Mouse (Mus musculus): ENCODE measurements around the gene Ppp1r3f.

Ppp1r3f gene

DNA sequence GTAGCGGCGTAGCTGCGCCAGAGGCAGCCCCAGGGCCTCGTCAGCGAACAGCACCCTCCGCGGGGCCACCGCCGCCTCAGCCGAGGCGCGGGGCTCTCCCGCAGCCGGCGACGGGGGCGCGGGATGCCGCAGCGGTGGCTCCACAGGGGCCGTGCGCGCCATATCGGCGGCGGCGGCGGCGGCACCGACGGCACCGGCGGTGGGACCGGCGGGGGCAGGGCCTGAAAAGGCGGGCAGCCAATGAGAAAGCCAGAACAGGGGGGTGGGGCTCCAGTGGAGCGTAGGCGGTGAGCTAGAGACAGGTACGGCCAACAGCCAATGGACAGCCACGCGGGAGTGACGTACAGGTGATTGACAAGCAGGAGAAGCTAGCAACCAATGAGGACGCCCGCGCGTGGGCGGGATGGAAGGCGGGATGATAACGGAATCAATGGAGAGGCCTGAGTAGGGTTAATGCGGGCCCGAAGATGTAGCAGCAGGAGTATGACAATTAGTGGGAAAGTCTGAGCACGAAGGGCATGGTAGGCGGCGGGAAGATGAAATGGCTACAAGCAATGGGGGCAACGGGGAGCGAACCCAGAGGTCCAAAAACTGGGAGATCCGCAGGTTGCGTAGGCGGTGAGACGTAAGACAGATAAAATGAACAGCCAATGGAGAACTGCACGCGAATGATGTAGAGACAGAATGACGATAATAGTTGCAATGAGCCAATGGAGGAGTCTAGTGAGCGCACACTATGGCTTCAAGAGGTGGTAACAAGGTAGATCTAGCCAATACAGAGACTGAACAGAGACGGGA lies at the start of gene Ppp1r3f:
TSS of gene Ppp1r3f (minus strand) at position 197 of the 798 bp plus-strand sequence.
- in situ Hi-C loops (cut with MboI) = no loop called here

DNA sequence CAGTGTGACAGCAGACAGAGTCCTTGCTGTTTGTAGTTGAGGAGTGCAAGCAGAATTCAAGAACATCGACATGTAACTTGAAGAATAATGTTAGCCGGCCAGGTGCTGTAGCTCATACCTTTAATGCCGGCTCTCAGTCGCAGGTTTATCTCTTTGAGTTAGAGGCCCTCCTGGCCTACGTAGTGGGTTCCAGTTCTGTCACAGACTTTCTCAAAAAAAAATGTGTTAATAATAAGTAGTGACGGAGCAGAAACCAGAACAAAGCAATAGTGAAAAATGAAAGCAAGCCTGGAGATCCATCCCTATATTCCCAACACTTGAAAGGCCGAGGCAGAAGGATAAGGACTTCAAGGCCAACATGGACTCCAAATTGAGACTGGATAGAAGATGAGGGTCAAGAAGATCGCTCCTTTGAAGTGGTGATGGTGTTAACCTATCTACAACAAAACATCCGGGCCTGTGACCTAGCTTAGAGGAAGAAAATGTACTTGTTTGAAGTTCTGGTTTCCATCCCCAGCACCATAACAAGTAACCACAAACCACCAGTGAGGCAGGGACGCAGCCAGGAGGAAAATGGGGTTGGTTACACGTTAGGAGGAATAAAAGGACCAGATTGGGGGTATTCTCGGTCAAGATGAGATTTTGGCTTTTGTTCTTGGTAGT lies 43.9 kb upstream of the Ppp1r3f start:
- in situ Hi-C loops (cut with MboI) = no loop called here

DNA sequence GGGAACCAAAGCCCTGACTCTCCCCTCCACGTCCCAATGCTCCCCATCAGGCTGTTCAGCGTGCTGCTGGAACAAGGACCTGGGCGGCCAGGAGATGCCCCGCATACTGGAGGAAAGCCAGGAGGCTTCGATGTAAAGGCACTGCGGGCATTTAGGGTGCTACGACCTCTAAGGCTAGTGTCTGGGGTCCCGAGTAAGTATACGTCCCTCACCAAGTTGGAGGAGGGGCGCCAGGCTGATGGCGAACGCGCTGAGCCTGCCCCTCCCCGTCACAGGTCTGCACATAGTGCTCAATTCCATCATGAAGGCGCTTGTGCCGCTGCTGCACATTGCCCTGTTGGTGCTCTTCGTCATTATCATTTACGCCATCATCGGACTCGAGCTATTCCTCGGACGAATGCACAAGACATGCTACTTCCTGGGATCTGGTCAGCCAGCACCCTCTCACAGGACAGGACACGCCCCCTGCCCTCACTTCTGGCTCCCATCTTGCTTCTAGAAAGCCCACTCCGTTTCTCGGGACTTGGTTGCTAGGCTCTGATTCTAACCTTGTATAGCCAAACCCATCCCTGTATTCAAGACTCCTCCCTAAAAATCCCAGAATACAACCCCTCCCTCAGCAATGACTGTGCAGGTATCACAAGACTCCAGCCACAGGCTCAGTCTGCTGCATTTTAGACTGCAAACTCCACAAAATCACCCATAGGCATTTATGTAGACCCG lies 36.6 kb upstream of the Ppp1r3f start:
- in situ Hi-C loops (cut with MboI) = no loop called here

DNA sequence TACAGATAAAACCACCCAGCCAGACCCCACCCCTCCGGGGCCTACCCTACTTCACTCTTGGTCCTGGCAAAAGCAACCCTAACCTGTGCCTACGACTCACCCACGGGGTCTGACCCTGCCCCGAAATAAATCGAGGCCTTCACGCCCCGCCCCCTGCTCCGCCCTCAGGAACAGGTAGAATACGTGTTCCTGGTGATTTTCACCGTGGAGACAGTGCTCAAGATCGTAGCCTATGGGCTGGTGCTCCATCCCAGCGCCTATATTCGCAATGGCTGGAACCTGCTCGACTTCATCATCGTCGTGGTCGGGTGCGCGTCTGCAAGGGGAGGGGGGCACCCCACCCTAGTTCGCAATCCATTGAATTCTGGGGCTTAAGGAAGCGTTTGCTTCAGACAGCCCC lies 36.0 kb upstream of the Ppp1r3f start:
- in situ Hi-C loops (cut with MboI) = no loop called here

DNA sequence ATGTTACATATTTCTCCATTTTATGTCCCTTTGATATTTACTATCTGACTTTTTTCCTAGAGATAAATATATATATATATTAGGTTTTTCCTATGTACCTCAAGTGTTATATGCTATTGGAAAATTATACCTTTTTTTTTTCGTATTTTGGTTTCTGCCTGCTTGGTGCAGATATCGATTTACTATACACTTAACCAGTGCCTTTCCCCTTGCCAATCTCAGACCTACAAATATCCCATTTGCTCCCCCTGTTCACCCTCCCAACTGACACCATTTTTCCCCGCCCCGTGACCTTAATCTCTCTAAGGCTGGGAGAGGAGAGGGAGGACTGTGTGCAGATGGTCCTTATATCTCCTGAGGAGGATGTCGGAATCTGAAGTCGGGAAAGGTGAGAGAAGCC lies 32.7 kb upstream of the Ppp1r3f start, which contains the start of gene Cacna1f:
TSS of gene Cacna1f (plus strand) at position 301 of the 400 bp plus-strand sequence.
- in situ Hi-C loops (cut with MboI) = no loop called here

DNA sequence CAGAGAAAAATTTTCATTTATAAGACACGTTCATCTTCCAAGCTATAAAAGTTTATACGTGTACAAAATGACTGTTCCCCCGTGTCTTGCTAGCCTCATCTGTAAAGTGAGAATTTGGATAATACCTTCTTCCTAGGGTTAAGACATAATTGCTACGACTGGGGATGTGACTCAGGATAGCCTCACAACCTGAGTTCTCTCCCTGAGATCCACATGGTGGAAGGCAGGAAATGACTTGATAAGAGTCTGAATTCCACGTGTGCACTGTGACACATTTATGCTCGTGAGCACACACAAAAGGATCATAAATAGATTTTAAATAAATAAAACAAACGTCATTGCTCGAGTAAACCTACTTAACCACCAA lies 31.5 kb upstream of the Ppp1r3f start:
- in situ Hi-C loops (cut with MboI) = no loop called here

DNA sequence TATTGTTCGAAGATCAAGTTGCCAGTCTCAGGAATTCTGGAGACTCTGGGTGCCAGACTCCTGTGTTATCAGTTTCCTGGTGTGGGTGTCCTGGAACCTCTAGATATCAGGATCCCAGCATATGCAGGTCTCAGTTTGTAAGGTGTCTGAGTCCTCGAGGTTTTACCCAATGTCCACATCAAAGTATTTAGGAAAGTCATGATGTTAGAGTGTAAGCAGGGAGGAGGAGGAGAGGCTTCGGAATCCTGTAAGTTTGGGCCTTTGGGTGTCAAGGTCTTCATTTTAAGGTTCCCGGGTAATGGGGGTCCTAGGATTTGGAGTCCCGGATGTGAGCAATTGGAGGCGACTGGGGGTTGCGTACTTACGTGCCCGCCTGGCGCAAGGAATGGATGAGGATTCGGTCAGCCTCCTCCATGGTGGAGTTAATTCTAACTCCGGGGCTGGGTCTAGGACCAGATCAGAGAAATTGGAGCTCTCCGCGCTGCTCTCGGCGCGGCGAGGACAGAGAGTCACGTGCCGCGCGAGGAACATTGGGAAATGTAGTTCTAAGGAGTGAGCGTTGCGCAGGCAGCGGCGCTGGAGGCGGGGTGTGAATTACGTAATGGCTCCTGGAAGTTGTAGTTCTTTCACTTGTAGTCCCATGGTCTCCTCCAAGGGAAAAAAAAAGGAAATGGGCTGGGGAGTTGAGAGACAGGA lies 30.9 kb upstream of the Ppp1r3f start, which contains the start of gene Ccdc22:
TSS of gene Ccdc22 (minus strand) at position 639 of the 696 bp plus-strand sequence.
- in situ Hi-C loops (cut with MboI) = no loop called here

DNA sequence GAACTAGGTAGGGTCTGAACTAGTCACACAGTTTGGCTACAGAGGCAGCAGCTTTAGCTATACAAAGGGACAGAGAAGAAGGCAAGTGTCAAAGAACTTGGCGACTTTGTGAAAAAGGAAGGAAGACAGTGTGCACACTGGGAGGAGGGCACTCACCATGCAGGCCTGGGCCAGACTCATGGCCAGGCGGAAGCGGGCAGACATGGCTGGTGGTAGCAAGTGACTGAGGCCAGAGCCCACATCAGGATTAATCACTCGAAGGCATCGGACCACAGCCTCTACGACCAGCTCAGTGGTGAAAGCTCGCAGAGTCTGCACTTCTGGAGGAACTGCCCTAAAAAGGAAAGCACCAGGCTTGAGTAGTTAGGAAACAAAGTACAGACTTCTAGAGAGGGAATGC lies 29.9 kb upstream of the Ppp1r3f start:
- in situ Hi-C loops (cut with MboI) = no loop called here

DNA sequence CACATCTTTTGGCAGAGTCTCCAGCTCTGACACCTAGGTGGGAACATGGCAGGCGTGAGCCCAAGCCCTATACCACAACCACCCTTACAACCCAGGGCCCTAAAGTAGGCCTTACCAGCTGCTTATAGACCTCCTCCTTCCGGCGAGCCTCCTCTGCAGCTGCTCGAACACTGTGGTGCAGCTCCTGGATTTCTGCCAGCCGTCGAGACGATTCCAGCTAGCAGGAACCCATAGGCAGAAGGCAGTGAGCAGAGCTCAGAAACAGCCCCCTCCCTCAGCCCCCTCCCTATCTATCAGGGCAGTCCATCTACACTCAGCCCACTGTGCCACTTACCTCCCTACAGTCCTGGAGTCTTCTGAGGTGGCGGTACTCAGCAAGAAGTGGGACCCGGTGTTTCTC lies 21.3 kb upstream of the Ppp1r3f start:
- in situ Hi-C loops (cut with MboI) = no loop called here

DNA sequence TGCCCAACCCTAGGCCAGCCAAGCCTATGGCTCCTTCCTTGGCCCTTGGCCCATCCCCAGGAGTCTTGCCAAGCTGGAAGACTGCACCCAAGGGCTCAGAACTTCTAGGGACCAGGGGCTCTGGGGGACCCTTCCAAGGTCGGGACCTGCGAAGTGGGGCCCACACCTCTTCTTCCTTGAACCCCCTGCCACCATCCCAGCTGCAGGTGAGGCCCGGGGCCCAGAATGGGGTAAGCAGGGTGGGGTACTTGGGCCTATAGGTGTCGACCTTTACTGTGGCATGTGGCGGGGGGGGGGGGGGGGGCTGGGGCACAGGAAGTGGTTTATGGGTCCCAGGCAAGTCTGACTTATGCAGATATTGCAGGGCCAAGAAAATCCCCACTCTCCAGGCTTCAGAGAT lies 12.3 kb upstream of the Ppp1r3f start:
- in situ Hi-C loops (cut with MboI) = no loop called here

DNA sequence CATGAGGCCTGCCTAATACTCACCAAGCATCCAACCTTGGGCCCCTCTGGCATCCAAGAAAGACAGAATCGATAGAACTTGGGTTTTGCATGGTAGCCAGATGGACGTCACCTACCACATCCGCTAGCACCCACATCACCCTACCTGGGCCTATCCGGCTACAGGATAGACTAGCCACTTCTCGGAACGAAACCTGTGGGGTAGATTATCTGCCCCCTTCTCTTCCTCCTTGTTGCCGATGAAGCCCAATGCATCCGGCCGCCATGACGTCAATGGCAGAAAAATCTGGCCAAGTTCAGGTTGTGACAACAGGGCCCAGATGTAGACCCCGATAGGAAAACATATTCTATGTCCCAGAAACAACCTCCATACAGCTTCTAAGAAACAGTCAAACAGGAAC lies 9.8 kb upstream of the Ppp1r3f start:
- in situ Hi-C loops (cut with MboI) = no loop called here

DNA sequence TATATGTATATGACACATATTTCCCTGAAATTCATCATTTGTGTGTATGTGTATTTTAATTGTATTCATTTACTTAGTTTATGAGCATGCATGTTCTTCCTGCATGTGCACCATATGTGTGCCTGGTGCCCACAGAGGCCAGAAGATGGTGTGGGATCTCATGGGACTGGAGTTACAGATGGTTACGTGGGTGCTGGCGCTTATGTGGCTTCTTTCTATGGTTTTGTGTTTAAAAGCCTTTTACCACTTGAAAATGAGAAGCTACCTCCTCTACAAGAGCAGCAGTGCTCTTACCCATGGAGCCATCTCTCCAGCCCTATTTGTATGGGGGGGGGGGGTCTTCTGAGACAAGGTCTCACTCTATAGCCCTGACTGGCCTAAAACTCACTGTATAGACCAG lies 7.1 kb upstream of the Ppp1r3f start:
- in situ Hi-C loops (cut with MboI) = no loop called here

DNA sequence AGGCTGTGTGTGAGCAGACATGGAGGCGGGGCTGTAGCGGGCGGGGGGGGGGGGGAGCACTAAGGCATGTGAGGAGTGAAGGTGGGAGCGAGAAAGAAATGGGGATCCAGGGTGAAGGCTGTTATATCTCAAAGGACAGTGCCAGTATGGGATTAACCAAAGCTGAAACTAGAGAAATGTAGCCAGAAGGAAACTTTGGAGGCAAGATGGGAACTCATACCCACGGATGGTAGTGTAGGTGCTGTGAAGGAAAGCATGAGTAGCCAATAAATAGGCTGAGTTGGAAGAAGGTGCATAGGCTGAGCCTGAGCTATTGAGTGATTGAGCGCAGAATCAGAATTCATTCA lies 775 bp upstream of the Ppp1r3f start:
- in situ Hi-C loops (cut with MboI) = no loop called here

DNA sequence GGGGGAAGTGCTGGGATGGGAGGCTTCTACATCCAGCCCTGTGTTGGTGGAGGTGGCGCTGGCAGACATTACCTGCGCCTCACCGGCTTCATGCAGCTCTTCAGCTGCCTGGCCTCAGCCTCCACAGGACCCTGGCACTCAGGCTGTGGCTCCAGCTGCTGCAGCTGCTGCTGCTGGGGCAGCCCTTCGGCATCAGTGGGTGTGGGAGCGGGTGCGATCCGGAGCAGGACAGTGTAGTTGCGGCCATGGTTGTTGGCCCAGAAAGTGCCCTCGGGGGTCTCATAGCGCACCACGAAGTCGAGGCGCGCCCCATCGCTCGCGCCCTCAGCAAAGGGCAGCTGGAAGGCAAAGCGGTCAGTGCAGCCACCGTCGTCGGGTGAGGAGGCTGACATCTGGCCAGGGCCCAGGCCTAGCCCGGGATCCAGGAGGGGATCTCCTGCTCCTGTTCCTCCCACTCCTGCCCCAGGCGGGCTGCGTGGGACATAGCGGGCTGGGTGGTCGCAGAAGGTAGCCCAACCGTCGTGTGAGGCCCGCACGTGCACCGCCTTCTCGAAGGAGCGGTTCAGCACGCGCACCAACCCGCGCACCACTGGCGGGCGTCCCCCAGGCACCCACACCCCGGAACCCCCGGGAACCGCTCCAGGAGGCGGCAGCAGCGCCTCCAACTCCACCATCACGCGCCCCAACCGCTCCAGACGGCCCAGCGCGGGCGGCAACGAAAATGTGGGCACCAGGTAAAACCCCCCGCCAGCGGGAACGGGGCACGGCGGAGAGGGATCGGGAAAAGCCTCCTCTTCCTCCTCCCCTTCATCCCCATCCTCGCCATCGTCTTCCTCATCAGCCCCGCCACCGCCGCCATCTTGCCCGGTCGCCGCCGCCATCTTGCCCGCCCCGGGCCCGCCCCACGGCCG lies 652 bp downstream of the Ppp1r3f start, which contains the start of gene Foxp3:
TSS of gene Foxp3 (plus strand) at position 469 of the 911 bp plus-strand sequence.
- in situ Hi-C loops (cut with MboI) = no loop called here

DNA sequence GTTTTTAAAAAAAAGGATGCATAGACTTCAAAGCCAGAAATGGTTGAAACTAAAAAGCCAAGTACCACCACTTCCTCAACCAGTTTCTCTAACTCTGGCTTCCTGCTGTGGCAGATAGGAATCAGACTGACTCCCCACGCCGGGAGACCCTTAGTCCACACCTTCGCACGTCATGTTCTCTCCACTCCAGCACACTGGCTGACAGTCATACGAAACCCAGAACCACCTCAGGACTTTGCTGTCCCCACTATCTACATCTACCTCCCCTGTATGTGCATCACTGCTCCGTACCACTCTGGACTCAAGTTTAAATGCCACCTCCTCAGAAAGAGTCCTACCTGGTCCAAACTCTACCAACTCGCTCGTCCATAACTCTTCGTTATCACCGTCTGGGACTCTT lies 1.6 kb downstream of the Ppp1r3f start:
- in situ Hi-C loops (cut with MboI) = no loop called here

DNA sequence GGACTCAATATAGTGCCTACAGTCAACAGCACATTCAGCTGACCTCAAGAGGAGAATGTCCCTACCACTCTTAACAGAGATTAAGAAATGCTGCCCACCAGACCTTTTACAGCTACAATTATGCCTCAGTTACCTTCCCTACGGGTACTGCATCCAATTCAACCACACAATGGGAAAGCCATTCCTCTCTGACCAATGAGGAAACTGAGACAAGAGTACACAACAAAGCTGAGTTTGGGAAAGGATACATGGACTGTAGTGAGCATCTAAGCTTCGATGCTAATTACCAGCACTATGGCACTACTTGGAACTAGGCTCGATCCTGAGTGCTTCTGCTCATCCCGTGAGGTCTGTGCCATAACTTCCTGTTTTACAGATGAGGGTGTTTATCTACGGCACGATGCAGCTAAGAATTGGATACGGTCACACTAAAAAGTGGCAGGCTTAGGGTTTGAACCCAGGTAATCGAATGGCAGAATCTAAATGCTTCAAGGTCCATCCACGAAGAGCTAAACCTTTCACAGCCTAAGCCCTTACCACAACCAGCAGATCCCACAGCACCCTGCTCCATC lies 2.4 kb downstream of the Ppp1r3f start:
- in situ Hi-C loops (cut with MboI) = no loop called here

DNA sequence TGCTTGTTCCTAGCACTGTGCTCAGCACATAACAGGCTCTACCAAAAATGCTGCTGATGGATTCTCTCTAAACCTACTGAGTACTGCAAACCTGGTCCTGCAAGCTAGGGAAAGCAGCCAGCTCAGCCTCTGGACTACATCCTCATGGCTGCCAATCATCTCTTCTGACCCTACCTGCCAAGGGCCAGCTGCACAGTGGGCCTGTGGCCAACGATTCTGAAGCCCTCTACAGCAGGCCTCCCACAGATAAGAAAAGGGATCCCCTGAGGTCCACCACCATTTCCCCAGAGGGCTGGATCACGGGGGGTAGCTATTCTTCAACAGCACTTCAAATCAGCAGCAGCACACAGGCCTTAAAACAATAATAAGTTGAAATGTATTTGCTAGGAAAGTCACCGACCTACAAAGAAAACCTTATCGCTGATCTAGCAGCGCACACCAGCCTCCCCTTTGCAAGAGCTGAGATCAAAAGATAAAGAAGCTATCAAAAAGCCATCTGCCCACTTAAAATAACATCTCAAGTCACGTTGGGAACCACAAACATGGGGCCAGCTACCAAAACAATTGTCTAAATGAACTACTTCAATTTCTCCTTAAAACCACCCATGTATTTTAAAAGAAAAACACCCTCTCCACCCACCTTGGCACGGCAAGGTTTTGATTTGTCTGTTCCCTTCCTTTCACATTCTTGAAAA lies 3.5 kb downstream of the Ppp1r3f start:
- in situ Hi-C loops (cut with MboI) = no loop called here

DNA sequence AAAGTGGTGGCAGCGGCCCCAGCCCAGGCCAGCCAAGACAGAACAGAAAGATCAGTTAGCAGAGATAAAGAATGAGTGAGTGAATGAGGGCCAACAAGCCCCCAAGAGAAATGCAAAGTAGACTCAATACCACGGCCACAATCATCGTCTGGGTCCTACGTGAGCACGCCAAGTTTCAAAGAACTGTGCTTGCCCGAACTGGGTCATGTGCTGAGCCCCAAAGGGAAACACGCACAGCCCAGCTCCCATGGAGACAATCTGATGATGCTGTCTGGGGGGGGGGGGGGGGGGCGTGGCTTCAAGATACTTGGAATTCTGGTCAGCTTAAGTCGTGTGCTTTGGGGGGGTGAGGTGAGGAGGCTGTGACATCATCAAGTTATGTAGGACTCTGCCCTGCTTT lies 6.6 kb downstream of the Ppp1r3f start:
- in situ Hi-C loops (cut with MboI) = no loop called here

DNA sequence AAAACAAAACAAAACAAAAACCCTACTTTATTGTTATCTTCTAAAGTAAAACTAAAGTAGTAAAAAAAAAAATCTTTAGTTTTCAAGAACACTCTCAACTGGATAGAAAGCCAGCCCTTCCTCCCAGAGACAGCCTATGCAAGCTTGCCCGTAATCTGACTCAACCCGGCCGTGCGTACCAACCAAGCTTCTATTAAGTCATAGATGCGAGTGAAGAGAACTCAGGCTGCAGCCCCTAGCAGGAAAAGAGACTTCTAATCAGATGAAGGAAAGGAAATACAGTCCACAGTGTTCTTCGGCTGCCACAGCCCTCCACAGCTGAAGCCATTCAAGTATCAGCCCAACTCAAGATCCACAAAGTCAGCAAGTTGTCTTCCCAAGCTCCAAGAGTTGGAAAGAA lies 7.7 kb downstream of the Ppp1r3f start:
- in situ Hi-C loops (cut with MboI) = no loop called here

DNA sequence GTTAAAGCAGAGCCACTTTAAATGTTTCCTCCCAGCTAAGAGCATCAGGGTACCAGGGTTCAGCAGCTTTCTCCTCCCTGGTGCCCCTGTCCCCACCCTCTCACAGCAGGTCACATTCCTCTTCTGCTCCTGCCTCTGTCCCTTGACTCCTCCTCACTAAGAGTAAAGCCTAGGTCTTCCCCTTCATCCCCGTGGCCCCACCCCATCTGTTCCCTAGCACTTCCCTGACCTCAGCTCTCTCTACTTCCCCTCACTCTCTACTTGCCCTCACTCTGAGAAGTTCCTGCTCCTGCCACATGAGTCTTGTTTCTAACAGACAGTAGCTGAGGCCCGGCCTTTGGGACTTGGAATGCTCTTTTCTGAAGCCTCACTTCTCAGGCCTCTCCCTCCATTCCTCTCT lies 11.0 kb downstream of the Ppp1r3f start:
- in situ Hi-C loops (cut with MboI) = no loop called here

Data from mature B cell (primary cell).